Mouse (Mus musculus): ENCODE data around the gene Dnajc6.

- TF ChIP-seq CTCF (IDR thresholded peaks at IDR 0.05; ENCODE audit: borderline replicate concordance, insufficient read depth, low read depth, low read length) (peak; percentile 35; the same call in 1 of the 2 replicates), POLR2A (IDR thresholded peaks at IDR 0.05; ENCODE audit: borderline replicate concordance, insufficient read depth, low read length) (no peak)
Observed at GRCm38 (mm10) chr4:101664160-101664750, 167.8 kb downstream of the Dnajc6 start.

Data from cerebellum, adult 2 months (tissue).